In genomic region chr2:25557964-25558360, GRCm38 (mm10) we compare ENCODE assay signal across 8 mouse cellular contexts. TPM values are rescaled to one million over a fixed set of nuclear protein-coding genes. Genes with fewer than 3 reads are reported as not detected.
DNase-seq lines count a peak whose midpoint lies in the region; ATAC-seq and TF ChIP-seq lines count a peak whose summit lies in the region.

No protein-coding gene starts in this region.

- TF ChIP-seq CTCF in embryonic fibroblast, embryonic 13.5 days (IDR thresholded peaks at IDR 0.05; ENCODE audit: borderline replicate concordance, insufficient read depth, low read length), result no peak

- H3ac ChIP-seq in myocyte (ENCODE audit: control insufficient read depth, insufficient read length), result peak overlapping the region; percentile 29

- WGBS in kidney, embryonic 16.5 days, result under 1% methylated on average over 23 of the region's 24 CpGs

- peaks cover 3% of the 10 kb centered on the region; the same call in 1 of the 2 replicates for H3K4me1 ChIP-seq in embryonic fibroblast, embryonic 13.5 days (ENCODE audit: control insufficient read depth, insufficient read depth, low read length)
- H3K4me1 ChIP-seq in kidney, embryonic 16.5 days (ENCODE audit: insufficient read depth, low read length), result peaks cover 18% of the 10 kb centered on the region

- no peak for TF ChIP-seq POLR2A in embryonic fibroblast, embryonic 13.5 days (IDR thresholded peaks at IDR 0.05; ENCODE audit: low read depth, low read length)
- no peak for TF ChIP-seq POLR2A in myocyte (IDR thresholded peaks at IDR 0.05; ENCODE audit: insufficient read length, low read depth)

- H3K4me2 ChIP-seq in kidney, embryonic 16.5 days (replicated peaks; ENCODE audit: low read depth, low read length), result peak overlapping the region; percentile 88
- peak overlapping the region; percentile 88 for H3K4me2 ChIP-seq in myocyte (ENCODE audit: low read depth)

- H3K9me3 ChIP-seq in kidney, embryonic 16.5 days (ENCODE audit: low read length), result no peaks in the 10 kb centered on the region

- peak overlapping the region; percentile 94 for H3K9ac ChIP-seq in kidney, embryonic 16.5 days (replicated peaks; ENCODE audit: low read length)

- no peaks in the 10 kb centered on the region for H3K27me3 ChIP-seq in kidney, embryonic 16.5 days (ENCODE audit: insufficient read depth, low read length)
- no peaks in the 10 kb centered on the region for H3K27me3 ChIP-seq in myocyte (ENCODE audit: control insufficient read depth, insufficient read depth, insufficient read length)

- H3K36me3 ChIP-seq in kidney, embryonic 16.5 days (ENCODE audit: insufficient read depth, low read length), result peaks cover 32% of the 10 kb centered on the region
- peaks cover 20% of the 10 kb centered on the region for H3K36me3 ChIP-seq in myocyte (ENCODE audit: control insufficient read depth, insufficient read depth)

- no peak; the same call in 1 of the 2 replicates for ATAC-seq in kidney, embryonic 16.5 days (ENCODE audit: low FRiP score, low TSS enrichment)

- DNase-seq in kidney, adult 18-20 months, result peak; percentile 64
- DNase-seq in kidney, postnatal 10 days, result no peak
- DNase-seq in cerebellum, adult 9-11 months, result no peak
- no peak for DNase-seq in retina, postnatal 1 day
- DNase-seq in left cerebral cortex, postnatal 14 days (ENCODE audit: low spot score in 2 of 2), result no peak

- intact Hi-C loops in left cerebral cortex, postnatal 14 days (cut with DNase I), result no loop called here

- peak overlapping the region; percentile 84 for H3K4me3 ChIP-seq in embryonic fibroblast, embryonic 13.5 days (ENCODE audit: insufficient read depth, low read length)
- H3K4me3 ChIP-seq in kidney, embryonic 16.5 days (ENCODE audit: low read length), result peak overlapping the region; percentile 97
- H3K4me3 ChIP-seq in myocyte, result peak overlapping the region; percentile 80

- peaks cover 33% of the 10 kb centered on the region for H3K79me2 ChIP-seq in myocyte (ENCODE audit: control insufficient read depth, insufficient read depth)

- no peak overlapping the region for H3K27ac ChIP-seq in embryonic fibroblast, embryonic 13.5 days (ENCODE audit: insufficient read depth, low read length)
- H3K27ac ChIP-seq in kidney, embryonic 16.5 days (ENCODE audit: low read length), result peak overlapping the region; percentile 73

TF ChIP-seq in myocyte, 11 proteins besides CTCF, POLR2A, EP300 and RAD21:
- no peak for TF ChIP-seq E2F4 (IDR thresholded peaks at IDR 0.05; ENCODE audit: insufficient read depth)
- no peak for TF ChIP-seq USF1 (IDR thresholded peaks at IDR 0.05; ENCODE audit: low read depth)
- TF ChIP-seq MAX (IDR thresholded peaks at IDR 0.05; ENCODE audit: low read depth), result no peak
- TF ChIP-seq MYOG (IDR thresholded peaks at IDR 0.05; ENCODE audit: control insufficient read depth in 1 of 3, insufficient read depth in 1 of 3, insufficient read length in 2 of 3, low read depth in 2 of 3), result no peak
- no peak for TF ChIP-seq POLR2AphosphoS2 (IDR thresholded peaks at IDR 0.05; ENCODE audit: insufficient read length, low read depth)
- no peak for TF ChIP-seq TCF12 (IDR thresholded peaks at IDR 0.05; ENCODE audit: insufficient read depth, poor library complexity, severe bottlenecking)
- no peak for TF ChIP-seq SRF (IDR thresholded peaks at IDR 0.05; ENCODE audit: control insufficient read depth, insufficient read length, low read depth)
- TF ChIP-seq TCF3 (IDR thresholded peaks at IDR 0.05; ENCODE audit: insufficient read length, low read depth), result no peak
- no peak for TF ChIP-seq CEBPB (IDR thresholded peaks at IDR 0.05; ENCODE audit: insufficient read depth, poor library complexity, severe bottlenecking)
- no peak for TF ChIP-seq MYOD1 (IDR thresholded peaks at IDR 0.05; ENCODE audit: control insufficient read depth in 1 of 3, insufficient read length in 2 of 3, low read depth in 2 of 3)
- no peak for TF ChIP-seq REST (IDR thresholded peaks at IDR 0.05; ENCODE audit: insufficient read depth, insufficient read length)

RNA-seq across cellular contexts. Expression of gene Edf1, which starts 0.3 kb away (rescaled TPM):
- polyA plus RNA-seq in embryonic fibroblast, embryonic 13.5 days (2011; ENCODE audit: insufficient read length, low read depth, missing spikeins), result 102 and 122 TPM in 2 replicates
- 372 and 373 TPM in 2 replicates for polyA plus RNA-seq in kidney, embryonic 16.5 days (2015; fragmentation: Nextera tagmentation; extraction: Ambion mirVana)
- polyA plus RNA-seq in myocyte (2012; fragmentation: generic; extraction: Trizol), result 513 TPM
- total RNA-seq in left cerebral cortex, postnatal 14 days (2021), result 100 to 1,000 TPM; 190 to 202 TPM

RNA-seq across cellular contexts. Expression of gene Traf2, which starts 11.2 kb away (rescaled TPM):
- 11.5 and 13.1 TPM in 2 replicates for polyA plus RNA-seq in embryonic fibroblast, embryonic 13.5 days (2011; ENCODE audit: insufficient read length, low read depth, missing spikeins)
- polyA plus RNA-seq in kidney, embryonic 16.5 days (2015; fragmentation: Nextera tagmentation; extraction: Ambion mirVana), result 40.6 and 43.6 TPM in 2 replicates
- 40.4 TPM for polyA plus RNA-seq in myocyte (2012; fragmentation: generic; extraction: Trizol)
- 1 to 10 TPM; 9.1 to 9.5 TPM for total RNA-seq in left cerebral cortex, postnatal 14 days (2021)

RNA-seq across cellular contexts. Expression of gene Mamdc4, which starts 16.7 kb away (rescaled TPM):
- polyA plus RNA-seq in embryonic fibroblast, embryonic 13.5 days (2011; ENCODE audit: insufficient read length, low read depth, missing spikeins), result 0.45 and 1.0 TPM in 2 replicates
- polyA plus RNA-seq in kidney, embryonic 16.5 days (2015; fragmentation: Nextera tagmentation; extraction: Ambion mirVana), result 12.2 and 14.7 TPM in 2 replicates
- 8.7 TPM for polyA plus RNA-seq in myocyte (2012; fragmentation: generic; extraction: Trizol)
- 1 to 10 TPM; 1.8 to 2.1 TPM for total RNA-seq in left cerebral cortex, postnatal 14 days (2021)

RNA-seq across cellular contexts. Expression of gene Phpt1, which starts 17.1 kb away (rescaled TPM):
- 33.0 and 46.4 TPM in 2 replicates for polyA plus RNA-seq in embryonic fibroblast, embryonic 13.5 days (2011; ENCODE audit: insufficient read length, low read depth, missing spikeins)
- polyA plus RNA-seq in kidney, embryonic 16.5 days (2015; fragmentation: Nextera tagmentation; extraction: Ambion mirVana), result 193 and 206 TPM in 2 replicates
- polyA plus RNA-seq in myocyte (2012; fragmentation: generic; extraction: Trizol), result 108 TPM
- total RNA-seq in left cerebral cortex, postnatal 14 days (2021), result 100 to 1,000 TPM in 1 of 2 experiments, 10 to 100 TPM in 1; 93.5 to 105 TPM

RNA-seq across cellular contexts. Expression of gene Ajm1, which starts 23.6 kb away (rescaled TPM):
- 0.17 and 0.25 TPM in 2 replicates for polyA plus RNA-seq in embryonic fibroblast, embryonic 13.5 days (2011; ENCODE audit: insufficient read length, low read depth, missing spikeins)
- 0.18 and 0.22 TPM in 2 replicates for polyA plus RNA-seq in kidney, embryonic 16.5 days (2015; fragmentation: Nextera tagmentation; extraction: Ambion mirVana)
- polyA plus RNA-seq in myocyte (2012; fragmentation: generic; extraction: Trizol), result 1.0 TPM
- total RNA-seq in left cerebral cortex, postnatal 14 days (2021), result 100 to 1,000 TPM; 123 to 129 TPM
